Mouse (Mus musculus) retina, adult 2 months (tissue): Measurements from ENCODE around the gene Hs2st1.

Experiments used
- DNase-seq: peaks from one replicate; pipeline ENCODE4 v3.0.0-alpha.2; 2012; ENCODE audit warnings: low read depth, low spot score

Gene Hs2st1

GRCm38 (mm10) chr3:144551416-144551815 lies 18.6 kb downstream of the Hs2st1 start:
- DNase-seq: no peak

DNA sequence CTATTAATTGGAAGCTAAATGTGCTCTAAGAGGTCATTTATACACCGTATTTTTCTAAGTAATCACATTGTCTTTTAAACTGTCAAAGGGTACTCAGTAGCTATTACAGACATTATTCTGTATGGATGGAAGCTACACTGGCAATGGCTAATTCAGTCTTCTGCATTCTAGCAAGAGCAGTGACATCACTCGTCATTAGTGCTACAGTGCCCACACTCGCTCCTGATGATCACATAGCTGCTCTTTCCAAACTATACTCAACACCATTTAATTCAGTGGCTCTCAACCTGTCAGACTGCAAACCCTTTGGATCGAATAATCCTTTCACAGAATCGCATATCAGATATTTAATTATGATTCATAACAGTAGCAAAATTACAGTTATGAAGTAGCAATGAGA lies 19.3 kb downstream of the Hs2st1 start:
- no peak for DNase-seq

GRCm38 (mm10) chr3:144550036-144550435 lies 19.9 kb downstream of the Hs2st1 start:
- DNase-seq: no peak

DNA sequence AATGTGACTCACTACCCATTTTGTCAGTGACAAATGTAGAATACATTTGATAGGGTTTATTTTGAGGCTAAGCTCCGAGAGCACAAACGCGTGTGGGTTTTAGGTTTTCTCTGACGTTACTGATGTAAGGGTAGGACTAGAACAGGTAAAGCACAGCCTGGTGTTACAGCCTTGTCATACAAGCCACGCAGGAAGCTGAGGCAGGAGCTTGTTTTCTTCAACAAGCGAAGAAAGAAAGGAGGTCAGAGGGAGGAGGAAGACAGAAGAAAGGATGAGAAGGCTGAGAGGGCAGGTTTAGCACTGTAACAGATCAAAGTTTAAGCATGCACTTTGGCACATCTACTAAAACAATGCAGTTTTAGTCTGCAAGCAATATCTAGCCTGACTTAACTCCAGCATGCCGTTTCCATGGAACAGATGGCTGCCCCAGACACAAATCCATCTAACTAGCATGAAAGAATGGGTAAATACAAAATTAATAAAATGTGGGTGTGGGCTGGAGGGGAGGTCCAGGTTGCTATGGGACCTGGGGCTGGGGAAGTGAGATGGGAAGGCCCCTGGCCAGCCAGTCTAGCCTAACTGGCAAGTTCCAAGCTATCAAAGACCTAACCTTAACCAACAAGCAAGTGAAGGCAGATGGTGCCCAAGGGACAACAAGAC lies 21.7 kb downstream of the Hs2st1 start:
- no peak for DNase-seq

DNA sequence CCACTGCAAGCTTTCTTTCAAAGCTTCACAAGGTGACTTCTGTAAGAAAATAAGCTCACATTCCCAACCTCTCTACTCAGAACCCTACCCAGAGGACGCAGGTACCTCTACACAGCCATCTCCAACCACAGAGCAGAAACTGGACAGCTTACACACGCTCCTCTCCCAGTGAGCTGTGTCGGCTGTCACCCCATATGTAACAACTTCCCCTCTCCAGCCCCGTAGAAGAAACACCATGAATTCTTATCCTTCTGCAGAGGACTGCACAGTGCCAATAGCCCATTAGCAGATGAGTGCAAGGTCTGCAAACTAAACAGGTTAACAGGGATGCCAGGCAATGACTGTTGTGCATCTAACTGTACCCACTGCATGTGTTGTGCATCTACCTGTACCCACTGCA lies 23.5 kb downstream of the Hs2st1 start:
- no peak for DNase-seq

GRCm38 (mm10) chr3:144545832-144546231 lies 24.1 kb downstream of the Hs2st1 start:
- DNase-seq: no peak

- no peak for DNase-seq
Observed at GRCm38 (mm10) chr3:144545152-144545551, 24.8 kb downstream of the Hs2st1 start.

- no peak for DNase-seq
Observed at GRCm38 (mm10) chr3:144541906-144542438, 28.0 kb downstream of the Hs2st1 start.

- DNase-seq: no peak
Observed at GRCm38 (mm10) chr3:144540805-144541204, 29.2 kb downstream of the Hs2st1 start.

GRCm38 (mm10) chr3:144539051-144539450 lies 30.9 kb downstream of the Hs2st1 start:
- DNase-seq: no peak

DNA sequence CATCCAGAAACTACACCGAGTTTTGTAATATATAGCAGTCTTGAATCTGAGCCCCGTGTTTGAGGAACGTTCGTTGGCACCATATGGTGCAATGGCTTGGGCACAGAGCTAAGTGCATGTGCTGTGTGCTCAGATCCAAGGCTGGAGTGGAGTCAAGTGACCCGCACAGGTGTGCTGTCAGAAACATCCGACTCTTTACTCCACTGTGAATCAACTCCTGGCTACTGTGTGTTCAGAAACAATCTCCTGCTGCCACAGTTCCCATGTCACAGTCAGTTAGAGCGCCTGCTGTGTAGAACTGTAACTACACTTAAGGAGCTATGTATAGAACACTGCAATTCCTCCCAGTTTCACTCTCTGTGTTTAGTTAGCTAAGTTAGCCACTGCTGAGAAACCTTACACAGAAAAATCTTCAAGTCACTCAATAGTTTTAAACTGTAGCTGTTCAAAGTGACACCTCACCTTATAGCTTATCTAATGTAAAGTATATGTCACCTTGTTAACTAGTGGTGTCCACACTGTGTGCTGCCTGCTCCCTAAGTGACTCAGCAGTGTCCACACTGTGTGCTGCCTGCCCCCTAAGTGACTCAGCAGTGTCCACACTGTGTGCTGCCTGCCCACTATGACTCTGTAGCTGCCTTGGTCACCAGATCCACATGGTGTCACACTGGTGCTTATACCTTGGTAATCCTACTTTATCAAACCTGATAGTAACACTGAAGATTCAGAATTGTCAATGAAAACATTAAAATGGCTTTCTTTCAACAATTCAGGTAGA lies 32.7 kb downstream of the Hs2st1 start:
- DNase-seq: no peak

DNA sequence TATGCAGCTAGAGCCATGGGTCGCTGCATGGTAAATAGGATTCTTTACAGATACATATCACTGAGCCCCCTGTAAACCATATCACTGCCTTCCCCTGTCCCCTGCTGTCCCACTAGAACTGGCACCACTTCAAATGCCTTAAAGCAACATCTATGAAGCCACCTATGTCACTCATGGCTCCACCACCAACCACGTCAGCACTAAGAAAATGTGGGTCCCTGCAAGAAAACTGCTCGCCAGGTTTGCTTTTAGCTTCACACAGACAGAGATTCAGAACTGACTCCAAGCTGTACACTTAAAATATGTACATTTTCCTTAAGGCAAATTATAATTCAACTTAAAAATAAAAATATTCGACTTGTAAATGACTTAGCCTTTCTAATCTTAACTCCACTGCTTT lies 34.9 kb downstream of the Hs2st1 start:
- DNase-seq: no peak

DNA sequence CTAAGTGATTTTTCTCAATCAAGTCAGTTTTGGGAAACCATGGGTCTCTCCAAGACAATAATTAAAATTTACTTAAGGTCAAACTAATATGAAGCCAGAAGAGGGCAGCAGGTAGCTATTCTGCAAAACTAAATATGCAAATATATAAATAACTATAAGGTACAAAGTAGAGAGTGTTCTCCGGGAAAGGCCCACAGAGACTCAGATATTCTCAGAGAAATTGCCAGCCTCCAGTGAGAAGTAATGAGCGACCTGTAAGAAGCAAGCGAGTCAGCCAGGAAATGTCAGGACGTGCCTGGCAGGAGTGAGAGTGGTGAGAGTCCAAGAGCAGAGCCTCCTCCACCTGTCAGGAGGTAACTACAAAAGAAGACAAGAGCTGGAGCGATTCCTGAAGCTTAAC lies 39.0 kb downstream of the Hs2st1 start:
- no peak for DNase-seq

- peak; percentile 8 for DNase-seq
Observed at GRCm38 (mm10) chr3:144527918-144528317, 42.1 kb downstream of the Hs2st1 start.

DNA sequence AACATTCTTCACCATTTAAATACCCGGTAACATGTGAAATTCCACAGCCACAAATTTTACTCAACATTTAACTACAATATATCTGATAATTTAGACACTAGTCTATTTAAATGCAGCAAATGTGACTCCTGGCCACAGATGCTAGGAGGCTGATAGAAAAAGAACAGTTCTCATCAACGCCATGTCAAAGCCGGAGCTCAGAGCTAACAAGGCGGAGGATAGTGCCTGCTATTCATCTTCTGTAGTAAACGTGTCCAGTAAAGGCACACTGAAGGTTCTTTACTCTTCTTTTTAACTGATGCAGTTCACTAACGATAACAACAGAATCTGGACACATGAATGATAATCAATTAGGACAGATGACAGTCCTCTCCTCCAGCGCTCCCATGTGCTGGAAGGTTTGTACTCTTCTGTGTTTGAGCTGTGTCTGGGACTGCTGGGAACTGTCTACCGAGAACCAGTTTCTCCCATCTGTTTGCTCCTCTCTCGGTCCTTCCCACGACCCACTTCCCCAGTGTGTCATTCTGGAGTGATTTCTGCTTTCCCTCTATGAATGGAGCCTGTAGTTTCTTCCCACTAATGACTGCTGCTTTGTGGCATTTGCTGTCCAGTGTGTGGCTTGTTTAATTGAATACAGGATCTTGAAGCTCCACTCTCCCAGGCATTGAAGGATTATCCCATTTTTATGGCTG lies 50.3 kb downstream of the Hs2st1 start:
- no peak for DNase-seq

DNA sequence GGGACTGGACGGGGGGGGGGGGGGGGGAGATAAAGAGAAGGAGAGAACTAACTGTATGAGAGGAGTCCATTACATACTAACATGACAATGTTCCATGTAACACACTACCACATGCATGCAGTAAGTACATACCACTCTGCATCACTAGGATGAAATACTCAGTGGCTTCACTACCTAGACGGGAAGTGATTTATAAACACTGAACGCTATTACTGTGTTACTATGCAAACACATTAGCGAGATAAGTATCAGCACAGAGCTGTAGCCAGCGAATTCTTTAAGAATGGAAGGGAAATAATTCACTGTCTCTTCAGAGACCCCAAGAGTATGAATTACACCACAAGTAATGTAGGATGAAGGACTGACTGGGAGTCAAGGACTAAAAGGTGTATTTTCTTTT lies 51.1 kb downstream of the Hs2st1 start:
- DNase-seq: no peak

DNA sequence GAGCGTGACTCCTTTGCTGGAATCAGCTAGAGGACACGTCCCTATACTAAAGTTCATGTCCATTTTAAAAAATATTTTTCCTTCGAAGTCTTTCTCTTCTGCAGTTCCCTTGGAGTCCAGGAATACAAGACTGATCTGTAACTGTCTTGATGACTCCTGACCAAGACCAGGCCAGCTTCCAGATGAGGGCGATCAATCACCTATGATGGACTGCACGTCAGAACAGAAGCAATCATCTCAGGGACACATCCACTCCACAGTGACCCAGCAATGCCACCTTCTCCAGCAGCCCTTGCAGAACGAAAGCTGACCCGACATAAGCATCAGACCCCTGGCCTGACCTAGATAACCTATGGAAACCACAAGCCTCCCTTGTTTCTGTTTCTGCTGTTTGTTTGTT lies 54.7 kb downstream of the Hs2st1 start:
- no peak for DNase-seq

GRCm38 (mm10) chr3:144514122-144514505 lies 55.9 kb downstream of the Hs2st1 start:
- DNase-seq: no peak

- DNase-seq: no peak
Observed at GRCm38 (mm10) chr3:144513169-144514121, 56.5 kb downstream of the Hs2st1 start.

DNA sequence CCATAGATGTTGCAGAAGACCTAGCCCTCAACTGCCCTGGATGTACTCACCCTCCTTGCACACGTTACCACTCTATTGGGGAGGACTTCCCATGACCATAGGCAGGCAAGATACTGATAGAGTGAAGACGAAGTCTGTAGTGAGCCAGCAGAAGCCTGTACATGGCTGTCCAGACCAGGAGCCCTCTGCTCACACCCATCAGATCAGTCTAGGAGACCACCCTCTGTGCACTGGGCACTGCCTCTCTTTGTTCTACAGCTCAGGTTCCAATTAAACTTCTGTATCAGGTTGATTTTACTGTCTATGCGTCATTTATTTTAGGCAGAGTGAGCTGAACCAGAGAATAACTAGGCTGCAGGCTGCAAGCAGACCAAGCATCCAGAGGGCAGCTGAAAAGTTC lies 59.3 kb downstream of the Hs2st1 start:
- DNase-seq: no peak

DNA sequence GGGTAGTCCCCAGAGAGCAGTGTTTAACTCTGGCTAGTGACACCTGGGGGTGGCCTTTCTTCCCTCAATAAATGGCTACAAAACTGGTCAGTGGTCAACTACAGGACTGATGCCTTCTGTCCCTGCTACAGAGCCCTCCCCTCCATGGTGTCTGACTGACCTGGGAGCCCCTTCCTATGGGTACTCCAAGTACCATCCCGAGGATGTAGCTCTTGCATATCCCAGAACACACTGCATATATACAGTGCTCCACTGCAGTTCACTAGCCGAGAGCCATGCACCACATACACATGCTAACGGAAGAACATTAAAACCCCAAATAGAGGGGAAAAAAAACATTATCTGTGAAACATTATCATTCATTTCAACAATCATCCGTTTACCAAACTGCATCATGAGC lies 61.6 kb downstream of the Hs2st1 start:
- no peak for DNase-seq
